Mouse (Mus musculus): ENCODE measurements around the gene Tmem160.
A peak's percentile ranks its signal among the peaks of the same experiment; 100 is the strongest.

GRCm38 (mm10) chr7:16426129-16426729 lies 26.4 kb upstream of the Tmem160 start:
- peak; percentile 75 for TF ChIP-seq CTCF (IDR thresholded peaks at IDR 0.05; ENCODE audit: control insufficient read depth, insufficient read depth, insufficient read length)
- TF ChIP-seq MAX (IDR thresholded peaks at IDR 0.05): no peak
- TF ChIP-seq FOSL1 (IDR thresholded peaks at IDR 0.05; ENCODE audit: insufficient read depth, low read length, poor library complexity, severe bottlenecking): no peak
- TF ChIP-seq USF1 (IDR thresholded peaks at IDR 0.05; ENCODE audit: low read depth): no peak
